Mouse (Mus musculus): ENCODE measurements around the gene Lsm7. TPM values are rescaled to one million over a fixed set of nuclear protein-coding genes. Genes with fewer than 3 reads are reported as not detected.

Lsm7 gene
- polyA plus RNA-seq, 1 experiment from 2014 or later: 218 TPM

GRCm38 (mm10) chr10:80858350-80858935 lies 3.4 kb upstream of the Lsm7 start:
- Histone ChIP-seq H3K9ac (ENCODE audit: low read depth, low read length) (peak overlapping the region; percentile 49), H3K4me3 (ENCODE audit: low read depth, low read length) (peak overlapping the region; percentile 23; the same call in 1 of the 2 replicates), H3K4me1 (ENCODE audit: control insufficient read depth, insufficient read depth, low read length) (peaks cover 18% of the 10 kb centered on the region), H3K9me3 (replicated peaks; ENCODE audit: control insufficient read depth, low read length) (no peaks in the 10 kb centered on the region), H3K36me3 (ENCODE audit: control insufficient read depth, insufficient read depth, low read length) (peaks cover 7% of the 10 kb centered on the region), H3K27ac (ENCODE audit: low read depth, low read length) (peak overlapping the region; percentile 88), H3K27me3 (ENCODE audit: control insufficient read depth, insufficient read depth, low read length) (no peaks in the 10 kb centered on the region), H3K4me2 (peak overlapping the region; percentile 100)
- WGBS (ENCODE audit: insufficient replicate concordance): 68% methylated on average over 7 of the region's 7 CpGs
- peak; percentile 60 for ATAC-seq (replicated peaks; ENCODE audit: insufficient number of reproducible peaks, low FRiP score, low TSS enrichment)

- H3K4me3 ChIP-seq (ENCODE audit: low read depth, low read length): peak overlapping the region; percentile 23; the same call in 1 of the 2 replicates
- peaks cover 3% of the 10 kb centered on the region; the same call in 1 of the 2 replicates for H3K36me3 ChIP-seq (ENCODE audit: control insufficient read depth, insufficient read depth, low read length)
- peak overlapping the region; percentile 88 for H3K27ac ChIP-seq (ENCODE audit: low read depth, low read length)
- no peaks in the 10 kb centered on the region for H3K27me3 ChIP-seq (ENCODE audit: control insufficient read depth, insufficient read depth, low read length)
- 65% methylated on average over 3 of the region's 3 CpGs for WGBS (ENCODE audit: insufficient replicate concordance)
- peak overlapping the region; percentile 61; the same call in 1 of the 2 replicates for H3K9ac ChIP-seq (ENCODE audit: low read depth, low read length)
- H3K4me1 ChIP-seq (ENCODE audit: control insufficient read depth, insufficient read depth, low read length): peaks cover 18% of the 10 kb centered on the region
- no peaks in the 10 kb centered on the region for H3K9me3 ChIP-seq (replicated peaks; ENCODE audit: control insufficient read depth, low read length)
- H3K4me2 ChIP-seq: peak overlapping the region; percentile 100
- peak; percentile 52; the same call in 1 of the 2 replicates for ATAC-seq (replicated peaks; ENCODE audit: insufficient number of reproducible peaks, low FRiP score, low TSS enrichment)
Observed at GRCm38 (mm10) chr10:80857848-80858247, 2.8 kb upstream of the Lsm7 start.

- peak overlapping the region; percentile 100 for H3K4me2 ChIP-seq
- peaks cover 5% of the 10 kb centered on the region for H3K36me3 ChIP-seq (ENCODE audit: control insufficient read depth, insufficient read depth, low read length)
- 75% methylated on average over 8 of the region's 8 CpGs for whole genome bisulfite sequencing (ENCODE audit: insufficient replicate concordance)
- no peaks in the 10 kb centered on the region for H3K27me3 ChIP-seq (ENCODE audit: control insufficient read depth, insufficient read depth, low read length)
- peaks cover 18% of the 10 kb centered on the region for H3K4me1 ChIP-seq (ENCODE audit: control insufficient read depth, insufficient read depth, low read length)
- no peak for ATAC-seq (replicated peaks; ENCODE audit: insufficient number of reproducible peaks, low FRiP score, low TSS enrichment)
- H3K9me3 ChIP-seq (replicated peaks; ENCODE audit: control insufficient read depth, low read length): no peaks in the 10 kb centered on the region
- H3K27ac ChIP-seq (ENCODE audit: low read depth, low read length): peak overlapping the region; percentile 88
- H3K9ac ChIP-seq (ENCODE audit: low read depth, low read length): peak overlapping the region; percentile 61
- peak overlapping the region; percentile 23; the same call in 1 of the 2 replicates for H3K4me3 ChIP-seq (ENCODE audit: low read depth, low read length)
Observed at GRCm38 (mm10) chr10:80857386-80857785, 2.4 kb upstream of the Lsm7 start.

- Histone ChIP-seq H3K4me3 (ENCODE audit: low read depth, low read length) (peak overlapping the region; percentile 23; the same call in 1 of the 2 replicates), H3K27ac (ENCODE audit: low read depth, low read length) (peak overlapping the region; percentile 88; the same call in 1 of the 2 replicates), H3K9me3 (replicated peaks; ENCODE audit: control insufficient read depth, low read length) (no peaks in the 10 kb centered on the region), H3K27me3 (ENCODE audit: control insufficient read depth, insufficient read depth, low read length) (no peaks in the 10 kb centered on the region), H3K4me2 (peak overlapping the region; percentile 100), H3K4me1 (ENCODE audit: control insufficient read depth, insufficient read depth, low read length) (peaks cover 18% of the 10 kb centered on the region), H3K36me3 (ENCODE audit: control insufficient read depth, insufficient read depth, low read length) (peaks cover 7% of the 10 kb centered on the region), H3K9ac (ENCODE audit: low read depth, low read length) (peak overlapping the region; percentile 61)
- WGBS (ENCODE audit: insufficient replicate concordance): 70% methylated on average over 5 of the region's 5 CpGs
- no peak for ATAC-seq (replicated peaks; ENCODE audit: insufficient number of reproducible peaks, low FRiP score, low TSS enrichment)
Observed at GRCm38 (mm10) chr10:80856908-80857307, 1.9 kb upstream of the Lsm7 start.

DNA sequence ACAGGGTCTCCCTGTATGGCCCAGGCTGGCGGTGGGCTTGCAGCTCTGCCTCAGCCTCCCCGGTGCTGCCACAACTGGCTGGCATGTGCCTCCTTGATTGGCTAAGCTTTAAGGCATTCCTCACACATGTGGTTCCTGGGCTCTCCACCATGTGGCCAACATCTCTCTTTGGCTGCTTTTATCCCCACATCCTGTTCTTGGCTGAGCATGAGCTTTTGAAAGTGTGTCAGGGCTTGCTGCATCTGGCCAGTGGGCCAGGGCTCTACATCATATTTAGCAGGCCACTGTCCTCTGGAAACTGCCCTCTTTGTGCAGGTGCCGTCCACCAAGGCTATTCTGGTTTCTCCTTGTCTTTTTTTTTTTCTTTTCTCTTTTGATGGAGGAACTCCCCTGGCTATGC lies 1.3 kb upstream of the Lsm7 start:
- Histone ChIP-seq H3K27me3 (ENCODE audit: control insufficient read depth, insufficient read depth, low read length) (no peaks in the 10 kb centered on the region), H3K36me3 (ENCODE audit: control insufficient read depth, insufficient read depth, low read length) (peaks cover 11% of the 10 kb centered on the region), H3K9ac (ENCODE audit: low read depth, low read length) (peak overlapping the region; percentile 96), H3K4me2 (peak overlapping the region; percentile 100), H3K4me1 (ENCODE audit: control insufficient read depth, insufficient read depth, low read length) (peaks cover 18% of the 10 kb centered on the region), H3K9me3 (replicated peaks; ENCODE audit: control insufficient read depth, low read length) (no peaks in the 10 kb centered on the region), H3K27ac (ENCODE audit: low read depth, low read length) (peak overlapping the region; percentile 57), H3K4me3 (ENCODE audit: low read depth, low read length) (peak overlapping the region; percentile 96)
- no peak for ATAC-seq (replicated peaks; ENCODE audit: insufficient number of reproducible peaks, low FRiP score, low TSS enrichment)
- 62% methylated on average over 3 of the region's 3 CpGs for WGBS (ENCODE audit: insufficient replicate concordance)

- no peak for ATAC-seq (replicated peaks; ENCODE audit: insufficient number of reproducible peaks, low FRiP score, low TSS enrichment)
- H3K36me3 ChIP-seq (ENCODE audit: control insufficient read depth, insufficient read depth, low read length): peaks cover 13% of the 10 kb centered on the region
- 22% methylated on average over 11 of the region's 11 CpGs for WGBS (ENCODE audit: insufficient replicate concordance)
- peak overlapping the region; percentile 100 for H3K4me2 ChIP-seq
- peak overlapping the region; percentile 57 for H3K27ac ChIP-seq (ENCODE audit: low read depth, low read length)
- H3K9ac ChIP-seq (ENCODE audit: low read depth, low read length): peak overlapping the region; percentile 96
- peak overlapping the region; percentile 96 for H3K4me3 ChIP-seq (ENCODE audit: low read depth, low read length)
- H3K4me1 ChIP-seq (ENCODE audit: control insufficient read depth, insufficient read depth, low read length): peaks cover 18% of the 10 kb centered on the region
- H3K27me3 ChIP-seq (ENCODE audit: control insufficient read depth, insufficient read depth, low read length): no peaks in the 10 kb centered on the region
- no peaks in the 10 kb centered on the region for H3K9me3 ChIP-seq (replicated peaks; ENCODE audit: control insufficient read depth, low read length)
Observed at GRCm38 (mm10) chr10:80855749-80856073, 702 bp upstream of the Lsm7 start.

DNA sequence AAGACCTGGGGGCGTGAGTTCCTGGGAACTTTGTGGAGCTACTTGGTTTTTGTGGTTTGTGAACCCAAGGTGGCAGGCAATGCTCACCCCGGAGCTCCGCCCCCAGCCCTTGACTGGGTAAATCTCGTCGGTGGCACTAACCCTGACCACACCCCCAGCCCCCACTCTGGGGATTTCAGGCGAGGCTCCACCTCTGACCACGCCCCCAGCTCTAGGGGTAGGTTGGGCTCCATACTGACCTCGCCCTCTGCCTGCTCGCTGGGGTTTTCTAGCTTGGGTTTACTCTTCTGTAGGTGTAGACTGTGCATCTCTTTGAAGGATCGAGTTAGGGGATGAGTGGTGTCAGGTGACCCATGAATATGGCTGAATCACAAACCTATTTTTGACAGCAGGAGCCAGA lies 6.4 kb downstream of the Lsm7 start:
- ATAC-seq (replicated peaks; ENCODE audit: insufficient number of reproducible peaks, low FRiP score, low TSS enrichment): no peak
- Histone ChIP-seq H3K4me3 (ENCODE audit: low read depth, low read length) (no peak overlapping the region), H3K27me3 (ENCODE audit: control insufficient read depth, insufficient read depth, low read length) (peaks cover 28% of the 10 kb centered on the region), H3K4me2 (no peak overlapping the region), H3K27ac (ENCODE audit: low read depth, low read length) (peak overlapping the region; percentile 10; the same call in 1 of the 2 replicates), H3K4me1 (ENCODE audit: control insufficient read depth, insufficient read depth, low read length) (peaks cover 10% of the 10 kb centered on the region), H3K9ac (ENCODE audit: low read depth, low read length) (no peak overlapping the region), H3K36me3 (ENCODE audit: control insufficient read depth, insufficient read depth, low read length) (peaks cover 13% of the 10 kb centered on the region), H3K9me3 (replicated peaks; ENCODE audit: control insufficient read depth, low read length) (no peaks in the 10 kb centered on the region)
- 10% methylated on average over 10 of the region's 10 CpGs for WGBS (ENCODE audit: insufficient replicate concordance)

- no peak overlapping the region for H3K27ac ChIP-seq (ENCODE audit: low read depth, low read length)
- peaks cover 10% of the 10 kb centered on the region for H3K4me1 ChIP-seq (ENCODE audit: control insufficient read depth, insufficient read depth, low read length)
- H3K27me3 ChIP-seq (ENCODE audit: control insufficient read depth, insufficient read depth, low read length): peaks cover 51% of the 10 kb centered on the region
- no peaks in the 10 kb centered on the region for H3K36me3 ChIP-seq (ENCODE audit: control insufficient read depth, insufficient read depth, low read length)
- no peak overlapping the region for H3K4me3 ChIP-seq (ENCODE audit: low read depth, low read length)
- no peak overlapping the region for H3K4me2 ChIP-seq
- whole genome bisulfite sequencing (ENCODE audit: insufficient replicate concordance): 79% methylated on average over 12 of the region's 12 CpGs
- no peak overlapping the region for H3K9ac ChIP-seq (ENCODE audit: low read depth, low read length)
- no peaks in the 10 kb centered on the region for H3K9me3 ChIP-seq (replicated peaks; ENCODE audit: control insufficient read depth, low read length)
- no peak for ATAC-seq (replicated peaks; ENCODE audit: insufficient number of reproducible peaks, low FRiP score, low TSS enrichment)
Observed at GRCm38 (mm10) chr10:80845732-80846131, 9.3 kb downstream of the Lsm7 start.

Data from heart, embryonic 11.5 days (tissue).